Mouse (Mus musculus): ENCODE results near the gene Pde10a.

Gene Pde10a

GRCm38 (mm10) chr17:8525225-8525721 lies at the start of gene Pde10a:
Gene Pde10a (plus strand): TSS chr17:8525372.
- peak; percentile 32 for DNase-seq (ENCODE audit: low spot score)

DNA sequence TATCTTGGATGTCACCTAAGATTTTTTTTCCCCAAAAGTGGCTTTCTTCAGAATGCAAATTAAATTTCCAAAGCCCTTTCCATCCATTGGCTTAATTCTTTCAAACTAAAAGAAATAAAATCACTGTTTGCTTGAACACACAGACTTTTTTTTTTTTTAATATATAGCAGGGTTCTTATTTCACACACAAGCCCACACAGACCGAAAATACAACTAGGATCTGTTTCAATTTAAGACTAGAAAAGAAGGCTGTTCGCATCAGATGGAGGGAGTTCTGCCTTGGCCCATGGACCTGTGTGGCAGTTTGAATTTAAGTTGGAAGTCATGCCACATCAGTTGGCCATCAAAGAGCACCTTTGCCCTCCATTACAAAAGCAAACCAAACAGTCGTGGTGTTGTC lies 46.6 kb upstream of the Pde10a start:
- DNase-seq (ENCODE audit: low spot score), result no peak

GRCm38 (mm10) chr17:8479493-8480128 lies 45.6 kb upstream of the Pde10a start:
- DNase-seq (ENCODE audit: low spot score), result no peak

GRCm38 (mm10) chr17:8481797-8482196 lies 43.4 kb upstream of the Pde10a start:
- no peak for DNase-seq (ENCODE audit: low spot score)

DNA sequence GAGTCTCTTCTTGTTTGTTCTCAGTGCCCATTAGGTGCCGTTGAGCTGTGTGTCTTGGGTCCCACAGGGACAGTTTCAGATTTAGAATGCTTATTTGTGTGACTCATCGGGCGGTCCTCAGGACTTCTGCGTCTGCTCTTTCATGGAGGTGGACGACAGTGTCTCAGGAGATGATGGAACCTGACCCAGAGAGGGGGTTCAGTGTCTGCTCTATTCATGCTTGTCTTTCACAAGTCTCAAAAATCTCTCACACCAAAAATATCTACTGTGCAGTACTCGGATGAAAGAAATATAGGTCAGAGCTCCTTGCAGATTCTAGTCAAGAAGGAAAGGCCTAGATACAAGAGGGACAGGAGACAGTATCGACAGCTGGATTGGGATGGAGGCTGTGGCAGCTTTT lies 42.3 kb upstream of the Pde10a start:
- DNase-seq (ENCODE audit: low spot score), result no peak

DNA sequence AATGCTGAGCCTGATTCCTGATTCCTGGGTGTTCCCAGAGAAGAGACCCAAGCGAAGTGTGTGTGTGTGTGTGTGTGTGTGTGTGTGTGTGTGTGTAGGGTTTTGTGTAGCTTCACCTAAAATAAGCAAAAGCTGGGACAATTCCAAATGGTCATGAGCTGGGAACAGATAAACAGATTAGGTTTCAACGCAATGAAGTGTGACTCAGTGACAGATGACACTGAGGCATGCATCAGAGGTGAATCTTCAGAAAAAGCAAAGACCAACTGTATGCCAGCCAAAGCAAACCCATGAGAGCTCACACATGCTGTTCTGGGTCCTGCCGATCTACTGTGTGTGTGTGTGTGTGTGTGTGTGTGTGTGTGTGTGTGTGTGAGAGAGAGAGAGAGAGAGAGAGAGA lies 40.9 kb upstream of the Pde10a start:
- DNase-seq (ENCODE audit: low spot score), result no peak

GRCm38 (mm10) chr17:8485146-8485545 lies 40.0 kb upstream of the Pde10a start:
- no peak for DNase-seq (ENCODE audit: low spot score)

GRCm38 (mm10) chr17:8487824-8488223 lies 37.3 kb upstream of the Pde10a start:
- DNase-seq (ENCODE audit: low spot score), result no peak

DNA sequence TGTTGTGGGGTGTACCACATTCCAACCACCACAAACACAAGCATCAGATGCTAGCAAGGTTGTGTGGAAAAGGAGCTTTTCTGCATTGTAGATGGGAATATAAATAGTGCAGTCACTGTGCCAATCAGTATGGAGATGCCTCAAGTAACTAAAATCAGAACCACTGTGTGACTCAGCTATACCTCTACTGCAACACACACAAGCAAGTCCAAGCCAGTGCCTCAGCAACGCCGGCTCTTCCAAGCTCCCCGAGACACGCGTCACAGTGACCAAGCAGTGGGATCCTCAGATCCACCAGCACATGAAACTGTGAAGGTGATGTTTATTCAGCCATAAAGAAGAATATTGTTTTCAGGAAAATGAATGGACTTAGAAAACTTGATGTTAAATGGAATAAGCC lies 34.2 kb upstream of the Pde10a start:
- DNase-seq (ENCODE audit: low spot score), result no peak

- DNase-seq (ENCODE audit: low spot score), result no peak
Measured at GRCm38 (mm10) chr17:8493461-8493860, 31.7 kb upstream of the Pde10a start.

GRCm38 (mm10) chr17:8498151-8498550 lies 27.0 kb upstream of the Pde10a start:
- DNase-seq (ENCODE audit: low spot score), result no peak

DNA sequence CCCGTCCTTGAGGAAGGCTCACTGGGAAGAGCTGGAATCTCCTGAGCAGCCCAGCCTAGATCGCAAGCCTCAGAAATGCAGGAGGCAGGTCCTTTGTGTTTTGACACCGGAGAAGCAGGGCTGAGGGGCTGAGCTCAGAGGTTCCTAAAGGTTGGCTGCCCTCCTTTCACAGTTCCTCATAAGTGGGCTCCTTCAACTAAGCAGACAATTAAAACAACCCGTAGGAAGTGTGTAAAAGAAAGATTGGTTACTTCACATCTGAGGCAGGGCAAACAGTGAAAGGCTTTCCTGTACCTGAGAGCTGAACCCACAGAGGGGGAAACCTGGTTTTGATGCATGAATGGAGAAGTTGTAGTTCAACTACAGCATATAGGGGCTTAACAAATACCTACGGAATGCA lies 26.5 kb upstream of the Pde10a start:
- DNase-seq (ENCODE audit: low spot score), result no peak

GRCm38 (mm10) chr17:8499564-8500117 lies 25.5 kb upstream of the Pde10a start:
- DNase-seq (ENCODE audit: low spot score), result no peak

DNA sequence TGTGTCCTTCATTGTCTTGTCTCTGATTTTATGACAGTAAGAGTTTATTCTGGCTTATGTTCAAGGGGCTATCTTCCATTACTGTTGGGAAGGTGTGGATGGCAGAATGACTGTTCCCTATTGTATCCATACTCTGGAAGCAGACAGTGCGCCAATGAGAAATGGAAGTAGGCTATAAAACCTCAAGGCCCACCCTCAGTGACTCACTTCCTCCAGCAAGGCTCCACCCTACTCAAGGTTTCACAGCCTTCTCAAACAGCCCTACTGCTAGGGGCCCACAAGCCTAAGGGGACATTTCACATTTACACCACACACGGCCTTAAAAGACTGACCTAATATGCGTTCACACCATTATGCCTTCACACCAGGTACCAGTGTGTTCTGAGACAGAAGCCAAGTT lies 20.8 kb upstream of the Pde10a start:
- no peak for DNase-seq (ENCODE audit: low spot score)

- DNase-seq (ENCODE audit: low spot score), result peak; percentile 86
Measured at GRCm38 (mm10) chr17:8505669-8506426, 19.3 kb upstream of the Pde10a start.

GRCm38 (mm10) chr17:8506726-8507125 lies 18.4 kb upstream of the Pde10a start:
- DNase-seq (ENCODE audit: low spot score), result peak; percentile 24

DNA sequence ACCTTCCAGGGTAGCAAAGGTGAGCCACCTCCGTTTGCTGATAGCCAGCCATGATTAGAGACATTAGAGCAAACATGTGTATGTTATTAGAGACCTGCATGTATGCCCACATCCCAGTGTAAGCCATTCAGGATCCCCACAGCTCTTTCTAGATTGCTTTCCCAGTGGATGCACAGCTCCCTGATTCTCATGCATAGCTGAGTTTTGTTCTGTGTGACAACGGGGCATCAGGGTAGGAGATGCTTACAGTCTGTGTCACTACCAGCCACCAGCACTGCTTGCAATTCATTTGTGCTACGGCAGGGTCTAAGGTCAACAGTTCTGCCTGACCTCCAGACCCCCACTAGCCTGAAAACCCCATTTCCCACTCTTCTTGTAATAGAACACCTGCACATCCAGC lies 17.5 kb upstream of the Pde10a start:
- DNase-seq (ENCODE audit: low spot score), result peak; percentile 29

GRCm38 (mm10) chr17:8508305-8509141 lies 16.6 kb upstream of the Pde10a start:
- DNase-seq (ENCODE audit: low spot score), result peak; percentile 93

DNA sequence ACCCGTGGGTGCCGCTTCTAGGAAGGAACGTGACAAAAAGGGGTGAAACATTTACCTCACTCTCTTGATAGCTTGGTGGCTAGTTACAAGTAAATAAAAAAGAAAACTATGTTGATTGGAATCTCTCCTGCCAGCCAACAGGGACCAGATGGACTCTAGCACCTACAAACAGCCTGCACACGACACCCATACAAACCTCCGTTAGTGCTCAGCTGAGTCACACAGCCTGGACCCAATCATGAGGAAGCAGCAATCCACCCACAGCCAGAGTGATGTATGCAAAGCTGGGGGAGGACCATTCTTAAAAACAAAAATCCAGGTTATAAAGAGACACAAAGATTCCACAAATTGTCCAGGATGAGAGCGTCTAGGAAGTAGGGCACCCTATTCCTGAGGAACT lies 9.2 kb upstream of the Pde10a start:
- no peak for DNase-seq (ENCODE audit: low spot score)

GRCm38 (mm10) chr17:8523986-8524385 lies 1.2 kb upstream of the Pde10a start:
- peak; percentile 18 for DNase-seq (ENCODE audit: low spot score)

- DNase-seq (ENCODE audit: low spot score), result peak; percentile 82
Measured at GRCm38 (mm10) chr17:8524387-8525165, 596 bp upstream of the Pde10a start.
